Mouse (Mus musculus): Measurements from ENCODE around the gene Gm20388.

DNA sequence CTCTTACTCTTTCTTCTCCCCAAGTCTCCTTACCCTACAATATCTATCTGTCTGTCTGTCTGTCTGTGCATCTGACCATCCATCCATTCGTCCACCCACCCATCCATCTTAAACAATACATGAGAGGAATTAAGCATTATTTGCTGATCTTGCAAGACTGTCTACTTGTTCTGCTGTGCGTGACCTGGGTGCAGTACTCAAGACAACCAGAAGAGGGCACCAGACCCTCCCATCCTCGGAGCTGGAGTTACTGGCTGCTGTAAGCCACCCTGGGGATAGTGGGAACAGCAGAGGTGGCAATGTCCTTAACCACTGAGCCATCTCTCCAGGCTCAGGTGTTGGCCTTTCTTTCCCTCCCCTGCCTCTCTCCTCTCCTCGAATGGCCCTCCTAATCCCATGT lies 987.4 kb downstream of the Gm20388 start:
- TF ChIP-seq CTCF (IDR thresholded peaks at IDR 0.05; ENCODE audit: extremely low read depth, insufficient read depth, low read length) (peak; percentile 40), POLR2A (IDR thresholded peaks at IDR 0.05; ENCODE audit: extremely low read depth, insufficient read depth, low read length) (no peak)

Data from cortical plate, adult 2 months (tissue).